Mouse (Mus musculus) cerebral cortex, adult 2 months (tissue): ENCODE measurements around the gene Rnaseh2b.

ENCODE experiments used
- WGBS: fragments of 180-500 bp; shearing (Covaris S2); methylation state at CpG from one replicate; pipeline ENCODE4 v1.1.7; 2018; 5-methylcytosine and 5-hydroxymethylcytosine counted together

Gene Rnaseh2b

GRCm38 (mm10) chr14:62322581-62323344 lies 30.4 kb downstream of the Rnaseh2b start:
- 52% methylated on average over 6 of the region's 6 CpGs for WGBS

GRCm38 (mm10) chr14:62323457-62323856 lies 31.1 kb downstream of the Rnaseh2b start:
- 94% methylated on average over 5 of the region's 5 CpGs for WGBS

GRCm38 (mm10) chr14:62324943-62325342 lies 32.6 kb downstream of the Rnaseh2b start:
- 84% methylated on average over 5 of the region's 5 CpGs for WGBS

- 91% methylated on average over 3 of the region's 3 CpGs for WGBS
Observed at GRCm38 (mm10) chr14:62326026-62326425, 33.6 kb downstream of the Rnaseh2b start.

- 27% methylated on average over 2 of the region's 2 CpGs for WGBS
Observed at GRCm38 (mm10) chr14:62327171-62327570, 34.8 kb downstream of the Rnaseh2b start.

- 68% methylated on average over 6 of the region's 6 CpGs for WGBS
Observed at GRCm38 (mm10) chr14:62328606-62329005, 36.2 kb downstream of the Rnaseh2b start.

- WGBS: 84% methylated on average over 3 of the region's 3 CpGs
Observed at GRCm38 (mm10) chr14:62329631-62330030, 37.2 kb downstream of the Rnaseh2b start.

GRCm38 (mm10) chr14:62331457-62331856 lies 39.1 kb downstream of the Rnaseh2b start:
- WGBS: 8% methylated on average over 6 of the region's 6 CpGs

GRCm38 (mm10) chr14:62331866-62332619 lies 39.7 kb downstream of the Rnaseh2b start:
- under 1% methylated on average over 62 of the region's 62 CpGs for WGBS

GRCm38 (mm10) chr14:62333909-62334687 lies 41.7 kb downstream of the Rnaseh2b start:
- 72% methylated on average over 9 of the region's 9 CpGs for WGBS

- WGBS: 96% methylated on average over 1 of the region's 1 CpGs
Observed at GRCm38 (mm10) chr14:62339196-62339595, 46.8 kb downstream of the Rnaseh2b start.

GRCm38 (mm10) chr14:62341887-62342642 lies 49.7 kb downstream of the Rnaseh2b start:
- 59% methylated on average over 8 of the region's 8 CpGs for WGBS

- 62% methylated on average over 10 of the region's 10 CpGs for WGBS
Observed at GRCm38 (mm10) chr14:62342643-62343144, 50.3 kb downstream of the Rnaseh2b start.

GRCm38 (mm10) chr14:62346570-62346969 lies 54.2 kb downstream of the Rnaseh2b start:
- 67% methylated on average over 11 of the region's 11 CpGs for WGBS

- 78% methylated on average over 7 of the region's 7 CpGs for WGBS
Observed at GRCm38 (mm10) chr14:62347103-62347502, 54.7 kb downstream of the Rnaseh2b start.

GRCm38 (mm10) chr14:62349786-62350185 lies 57.4 kb downstream of the Rnaseh2b start:
- WGBS: 86% methylated on average over 5 of the region's 5 CpGs

GRCm38 (mm10) chr14:62350186-62350585 lies 57.8 kb downstream of the Rnaseh2b start:
- 94% methylated on average over 4 of the region's 4 CpGs for WGBS

- 98% methylated on average over 3 of the region's 3 CpGs for WGBS
Observed at GRCm38 (mm10) chr14:62350890-62351289, 58.5 kb downstream of the Rnaseh2b start.

GRCm38 (mm10) chr14:62353372-62353771 lies 61.0 kb downstream of the Rnaseh2b start:
- 86% methylated on average over 9 of the region's 9 CpGs for WGBS

GRCm38 (mm10) chr14:62353793-62354192 lies 61.4 kb downstream of the Rnaseh2b start:
- WGBS: 96% methylated on average over 5 of the region's 5 CpGs

- WGBS: 85% methylated on average over 7 of the region's 7 CpGs
Observed at GRCm38 (mm10) chr14:62355201-62355600, 62.8 kb downstream of the Rnaseh2b start.
